Mouse (Mus musculus): ENCODE measurements around the gene Psmd8.
"Not testable (repeated sequence)": the region's sequence is repeated elsewhere in the genome, so short reads cannot be mapped to it uniquely, and the experiment has no call there.

Gene Psmd8

DNA sequence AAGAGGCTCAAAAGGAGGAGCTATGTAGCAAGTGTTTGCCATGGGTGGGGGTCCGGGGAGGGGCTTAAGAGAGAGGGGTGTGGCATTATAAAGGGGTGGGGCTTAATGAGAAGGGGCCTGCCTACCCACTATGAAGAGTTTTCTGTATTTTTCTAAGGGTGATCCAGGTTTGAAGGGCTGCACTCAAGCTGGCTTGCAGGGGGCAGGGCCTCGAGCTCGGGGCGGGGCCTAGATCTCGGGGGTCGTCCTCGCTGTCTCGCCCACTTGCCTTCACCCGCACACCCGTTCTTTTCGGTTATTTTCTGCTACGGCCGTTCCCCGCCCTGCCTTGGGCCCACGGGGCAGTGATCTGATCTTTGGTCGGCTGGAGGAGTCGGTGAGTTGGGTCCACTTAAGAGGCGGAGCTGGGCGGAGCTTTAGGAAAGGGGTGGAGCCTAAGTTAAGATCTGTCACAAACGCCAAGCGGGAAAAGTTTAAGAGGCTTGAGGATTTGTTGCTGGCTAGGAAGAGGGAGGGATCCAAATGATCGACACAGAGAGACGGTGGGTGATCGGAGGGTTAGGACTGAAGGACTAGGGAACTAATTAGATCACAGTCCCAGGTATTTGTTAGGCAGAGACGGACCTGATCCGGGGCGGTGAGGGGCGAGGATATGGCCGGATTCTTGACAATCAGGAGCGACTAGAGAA lies 10.3 kb downstream of the Psmd8 start, which contains the start of the genes Ggn and Spred3:
TSS of gene Ggn (plus strand) at position 145 of the 689 bp plus-strand sequence.
TSS of gene Spred3 (minus strand) at position 346 of the 689 bp plus-strand sequence.
- peak; percentile 97 for DNase-seq (ENCODE audit: low read depth)

DNA sequence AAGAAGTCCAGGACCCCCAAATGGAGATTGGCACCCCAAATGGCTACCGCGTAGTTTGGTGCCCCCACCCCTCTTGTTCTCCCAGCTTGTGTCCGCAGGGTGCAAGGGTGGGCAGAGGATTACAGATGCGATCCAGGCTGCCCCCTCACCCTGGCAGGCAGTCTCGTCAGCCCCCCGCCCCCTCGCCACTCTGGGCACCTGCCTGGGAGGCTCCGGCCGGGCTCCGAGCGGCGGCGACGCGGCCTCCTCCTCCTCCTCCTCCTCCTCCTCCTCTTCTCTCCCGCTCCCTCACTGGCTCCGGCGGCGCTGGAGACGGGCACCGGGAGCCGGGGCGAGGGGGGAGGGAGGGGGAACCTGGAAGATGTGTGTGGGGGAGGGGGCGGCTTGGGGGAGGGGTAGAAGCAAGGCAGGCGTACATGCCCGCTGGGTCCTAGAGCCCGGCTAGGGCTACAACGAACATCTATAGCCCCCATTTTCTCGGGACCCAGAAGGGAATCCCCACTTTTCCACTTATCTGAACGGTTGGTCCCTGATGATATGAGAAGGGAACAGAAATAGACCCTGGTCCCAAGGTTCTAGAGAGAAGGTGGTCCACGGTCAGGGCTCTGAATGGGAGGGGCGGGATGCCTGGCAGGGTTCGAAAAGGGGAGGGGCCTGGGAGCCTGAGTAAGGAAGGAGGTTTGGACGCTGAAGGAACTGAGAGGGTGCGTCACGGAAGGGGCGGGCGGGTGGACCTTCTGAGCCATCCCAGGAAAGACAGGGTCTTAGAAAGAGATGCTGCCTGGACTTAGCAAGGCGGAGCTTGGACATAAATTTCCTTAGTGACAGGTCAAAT lies 11.1 kb downstream of the Psmd8 start:
- DNase-seq (ENCODE audit: low read depth) = no peak

DNA sequence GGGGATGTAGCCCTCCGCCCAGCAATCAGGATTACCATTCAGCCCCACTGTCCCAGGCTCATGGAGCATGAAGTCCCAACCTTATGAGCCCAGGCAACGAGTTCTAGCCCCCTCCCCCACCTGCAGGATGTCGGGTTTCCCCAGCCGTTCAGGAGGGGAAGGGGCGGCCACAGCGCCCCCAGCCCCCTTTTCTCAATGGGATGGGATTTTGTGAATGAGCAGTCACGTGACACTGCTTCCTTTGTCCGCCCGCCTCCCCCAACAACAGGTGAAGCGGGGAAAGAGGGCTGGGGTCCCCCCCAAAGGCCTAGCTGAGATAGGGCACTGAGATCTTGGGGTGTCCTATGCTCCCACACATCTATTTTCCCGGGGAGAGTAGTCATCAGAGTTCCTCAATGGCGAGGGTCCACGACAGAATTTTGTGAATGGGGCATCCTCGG lies 11.7 kb downstream of the Psmd8 start:
- no peak for DNase-seq (ENCODE audit: low read depth)

GRCm38 (mm10) chr7:29168121-29168695 lies 12.3 kb downstream of the Psmd8 start:
- DNase-seq (ENCODE audit: low read depth) = peak; percentile 43

- no peak for DNase-seq (ENCODE audit: low read depth)
Observed at GRCm38 (mm10) chr7:29167656-29168055, 12.8 kb downstream of the Psmd8 start.

GRCm38 (mm10) chr7:29162750-29163525 lies 17.6 kb downstream of the Psmd8 start:
- DNase-seq (ENCODE audit: low read depth) = no peak

GRCm38 (mm10) chr7:29162294-29162693 lies 18.2 kb downstream of the Psmd8 start:
- no peak for DNase-seq (ENCODE audit: low read depth)

- DNase-seq (ENCODE audit: low read depth) = no peak
Observed at GRCm38 (mm10) chr7:29158264-29158663, 22.2 kb downstream of the Psmd8 start.

GRCm38 (mm10) chr7:29155838-29156782 lies 24.4 kb downstream of the Psmd8 start, which contains the start of gene Fam98c:
Fam98c (minus strand) TSS chr7:29156234.
- peak; percentile 88 for DNase-seq (ENCODE audit: low read depth)

GRCm38 (mm10) chr7:29155196-29155837 lies 25.2 kb downstream of the Psmd8 start:
- peak; percentile 91 for DNase-seq (ENCODE audit: low read depth)

DNA sequence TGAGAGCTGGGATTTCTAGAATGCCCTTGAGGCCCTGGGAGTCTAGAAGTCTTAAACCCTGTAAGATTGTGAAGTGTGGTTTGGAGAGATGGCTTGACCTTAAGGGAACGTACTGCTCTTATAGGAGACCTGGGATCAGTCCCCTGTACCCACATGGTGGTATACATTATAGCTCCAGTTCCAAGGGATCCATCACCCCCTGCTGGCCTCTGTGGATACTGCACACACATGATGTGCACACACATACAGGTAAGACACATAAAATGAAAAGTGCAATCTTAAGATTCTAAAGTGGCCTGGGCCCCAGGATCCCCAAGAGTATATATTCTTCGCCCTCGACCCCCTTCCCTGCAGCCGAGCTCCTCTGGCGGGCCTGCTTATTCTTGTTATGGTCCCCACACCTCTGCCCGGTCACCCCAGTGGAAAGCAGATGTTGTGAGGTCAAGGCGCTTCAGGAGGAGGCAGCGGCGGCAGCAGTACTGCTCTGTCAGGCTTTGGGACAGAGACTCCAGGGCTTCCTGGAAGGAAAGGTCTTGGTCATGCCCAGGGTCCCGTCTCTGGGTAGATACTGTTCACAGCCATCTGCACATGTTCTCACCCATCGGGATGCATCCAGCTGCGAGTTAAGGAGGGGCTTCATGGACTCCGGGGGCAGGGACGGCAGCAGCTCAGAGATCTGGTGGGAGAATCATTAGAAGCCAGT lies 26.3 kb downstream of the Psmd8 start:
- DNase-seq (ENCODE audit: low read depth) = peak; percentile 31

- DNase-seq (ENCODE audit: low read depth) = no peak
Observed at GRCm38 (mm10) chr7:29151486-29151885, 29.0 kb downstream of the Psmd8 start.

DNA sequence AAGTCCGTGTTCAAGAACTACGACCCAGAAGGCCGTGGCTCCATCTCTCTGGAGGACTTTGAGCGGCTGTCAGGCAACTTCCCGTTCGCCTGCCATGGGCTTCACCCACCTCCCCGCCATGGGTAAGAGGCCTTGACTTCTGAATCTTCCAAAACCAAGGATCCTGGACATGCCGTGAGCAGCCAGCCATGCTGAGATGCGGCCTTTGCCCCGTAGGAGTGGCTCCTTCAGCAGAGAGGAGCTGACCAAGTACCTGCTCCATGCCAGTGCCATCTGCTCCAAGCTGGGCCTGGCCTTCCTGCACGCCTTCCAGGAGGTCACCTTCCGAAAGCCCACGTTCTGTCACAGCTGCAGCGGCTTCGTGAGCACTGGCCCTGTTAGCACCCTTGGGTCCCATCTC lies 31.7 kb downstream of the Psmd8 start:
- no peak for DNase-seq (ENCODE audit: low read depth)

DNA sequence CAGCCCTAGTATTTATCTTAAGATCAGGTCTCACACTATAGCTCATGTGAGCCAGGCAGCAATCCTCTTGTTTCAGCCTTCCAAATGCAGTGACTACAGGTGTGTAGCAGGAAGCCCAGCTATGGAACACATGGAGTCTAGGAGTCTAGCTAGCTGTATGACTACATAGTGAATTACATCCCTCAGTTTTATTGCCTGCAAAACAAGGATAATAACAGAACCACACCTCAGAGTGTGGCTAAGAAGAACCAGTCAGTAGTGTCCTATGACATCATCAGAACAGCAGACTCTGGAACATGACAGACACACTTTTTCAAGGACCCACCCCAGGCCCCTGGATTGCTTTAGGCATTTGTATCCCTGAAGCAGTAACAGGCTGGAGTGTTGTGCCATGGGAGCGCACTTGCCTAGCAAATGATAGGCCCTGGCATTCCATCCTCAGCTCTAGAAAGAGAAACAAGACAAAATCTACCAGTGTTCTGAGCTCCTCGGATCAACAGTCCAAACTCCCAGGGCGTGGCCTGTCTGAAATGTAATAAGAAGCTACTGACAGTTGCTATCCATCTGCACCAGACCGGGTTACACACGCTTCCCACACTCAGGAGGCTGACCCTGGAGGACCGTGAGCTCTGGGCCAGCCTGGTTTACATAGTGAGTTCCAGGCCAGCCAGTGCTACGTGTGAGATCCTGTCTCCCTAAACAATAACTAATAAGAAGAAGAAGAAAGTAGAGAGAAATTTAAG lies 33.7 kb downstream of the Psmd8 start:
- DNase-seq (ENCODE audit: low read depth) = no peak

DNA sequence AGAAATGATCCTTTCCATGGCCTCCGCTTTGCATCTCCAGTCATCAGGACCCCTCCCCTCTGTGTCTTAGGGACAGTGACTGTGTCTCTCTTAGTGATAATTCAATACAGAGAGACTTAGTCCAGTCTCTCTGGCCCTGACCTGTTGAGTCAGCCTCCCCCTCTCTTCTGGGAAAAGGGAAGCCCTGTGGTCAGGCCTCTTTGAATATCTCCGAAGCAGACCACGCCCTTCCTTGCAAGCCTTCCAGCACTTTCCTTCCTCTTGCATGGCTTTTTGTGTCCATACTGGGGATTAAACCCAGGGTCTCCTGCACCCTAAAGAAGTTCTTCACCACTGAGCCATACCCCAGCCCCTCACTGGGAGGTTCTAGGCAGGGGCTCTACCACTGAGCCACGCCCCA lies 36.5 kb downstream of the Psmd8 start:
- peak; percentile 83 for DNase-seq (ENCODE audit: low read depth)

- DNase-seq (ENCODE audit: low read depth) = no peak
Observed at GRCm38 (mm10) chr7:29141416-29141815, 39.1 kb downstream of the Psmd8 start.

GRCm38 (mm10) chr7:29139237-29139636 lies 41.3 kb downstream of the Psmd8 start:
- not testable (repeated sequence) for DNase-seq (ENCODE audit: low read depth)

DNA sequence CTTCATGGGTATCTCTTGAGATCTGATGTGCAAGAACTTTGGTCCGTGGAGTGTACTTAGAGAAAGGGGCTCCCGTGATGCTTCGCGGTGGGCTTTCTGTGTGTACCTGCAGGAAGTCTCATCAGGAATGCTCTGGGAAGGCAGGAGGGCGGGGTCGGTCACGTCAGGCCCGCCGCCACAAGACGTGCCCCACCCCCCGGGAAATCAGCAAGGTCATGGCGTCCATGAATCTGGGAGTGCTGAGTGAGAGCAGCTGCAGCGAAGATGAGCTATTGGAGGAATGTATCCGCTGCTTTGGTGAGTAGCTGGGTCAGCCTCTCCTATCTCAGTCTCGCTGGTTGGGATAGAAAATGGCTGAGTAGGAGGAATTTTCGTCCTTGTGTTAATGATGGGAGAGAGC lies 43.1 kb downstream of the Psmd8 start:
- DNase-seq (ENCODE audit: low read depth) = no peak

Measured in 416B (cell line).